Mouse (Mus musculus) neural tube, embryonic 12.5 days (tissue): ENCODE results near the gene Slc16a6. TPM values are rescaled to one million over a fixed set of nuclear protein-coding genes. Genes with fewer than 3 reads are reported as not detected.

Source experiments
- ATAC-seq: fragments of 200-750 bp; cut with Nextera tagmentation; 2 replicates; pipeline ENCODE4 v1.8.0; 2017; ENCODE audit warnings: low read depth, mild to moderate bottlenecking, moderate TSS enrichment, moderate library complexity; ENCODE audit not compliant: low FRiP score
- H3K27ac ChIP-seq: fragments of 300-500 bp; sonication (generic); 2 replicates; pipeline ENCODE4 v1.5.1; 2016
- H3K27me3 ChIP-seq: fragments of 300-500 bp; sonication (generic); replicated peaks from 2 replicates; pipeline ENCODE4 v1.6.1; 2016; ENCODE audit warnings: mild to moderate bottlenecking
- H3K36me3 ChIP-seq: fragments of 300-500 bp; sonication (generic); 2 replicates; pipeline ENCODE4 v1.6.1; 2016; ENCODE audit warnings: mild to moderate bottlenecking
- H3K4me1 ChIP-seq: fragments of 300-500 bp; sonication (generic); 2 replicates; pipeline ENCODE4 v1.6.1; 2016
- H3K4me2 ChIP-seq: fragments of 300-500 bp; sonication (generic); replicated peaks from 2 replicates; pipeline ENCODE4 v1.6.1; 2016; ENCODE audit warnings: mild to moderate bottlenecking
- H3K4me3 ChIP-seq: fragments of 300-500 bp; sonication (generic); 2 replicates; pipeline ENCODE4 v1.5.1; 2016
- H3K9ac ChIP-seq: fragments of 300-500 bp; sonication (generic); 2 replicates; pipeline ENCODE4 v1.6.1; 2016; ENCODE audit warnings: mild to moderate bottlenecking
- H3K9me3 ChIP-seq: fragments of 300-500 bp; sonication (generic); 2 replicates; pipeline ENCODE4 v1.6.1; 2016; ENCODE audit warnings: mild to moderate bottlenecking
- WGBS: fragments of 180-500 bp; shearing (Covaris S2); methylation state at CpG from one replicate; pipeline ENCODE4 v1.1.7; 2016; 5-methylcytosine and 5-hydroxymethylcytosine counted together
- microRNA-seq: library from miRNA; unstranded; fragments of <30 nt; microRNA quantifications from one replicate; pipeline ENCODE4, GENCODE M21; 2017
- polyA plus RNA-seq: library from polyadenylated mRNA; unstranded; fragments of >200 nt; fragmentation: Nextera tagmentation; extraction: Ambion mirVana; gene quantifications from 2 replicates; pipeline ENCODE4 v1.2.1, GENCODE M21; 2016

The Slc16a6 gene
- polyA plus RNA-seq, 1 experiment from 2014 or later: 4.0 TPM

GRCm38 (mm10) chr11:109419961-109420566 lies 53.3 kb downstream of the Slc16a6 start:
- WGBS: 58% methylated on average over 16 of the region's 16 CpGs
- H3K4me2 ChIP-seq: no peak overlapping the region
- no peak overlapping the region for H3K27ac ChIP-seq
- 0 out of 2 replicates have a peak, but pooled peaks cover 4% of the 10 kb centered on the region for H3K9me3 ChIP-seq
- H3K4me3 ChIP-seq: no peak overlapping the region
- H3K9ac ChIP-seq: no peak overlapping the region
- H3K27me3 ChIP-seq: no peaks in the 10 kb centered on the region
- no peaks in the 10 kb centered on the region for H3K36me3 ChIP-seq
- H3K4me1 ChIP-seq: no peaks in the 10 kb centered on the region
- no peak for ATAC-seq

DNA sequence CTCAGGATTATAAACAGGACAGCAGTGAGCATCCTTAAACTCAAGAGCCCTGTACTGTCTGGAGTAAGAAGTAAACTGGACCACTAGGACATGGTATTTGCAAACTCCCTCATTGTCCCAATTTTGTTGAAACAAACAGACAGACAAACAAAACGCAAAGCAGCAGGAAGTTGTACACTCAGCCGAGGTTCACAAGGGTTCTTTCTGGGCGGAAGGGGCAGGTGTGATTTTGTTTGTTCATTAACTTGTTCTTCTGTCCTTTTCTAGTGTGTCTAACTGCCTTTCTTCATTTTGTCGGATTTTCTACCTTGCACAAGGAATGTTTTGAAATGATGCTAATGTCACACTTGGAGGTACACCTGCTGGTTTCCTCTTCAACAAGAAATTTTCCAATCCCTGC lies 53.9 kb downstream of the Slc16a6 start:
- Histone ChIP-seq H3K4me2 (no peak overlapping the region), H3K27ac (no peak overlapping the region), H3K9me3 (0 out of 2 replicates have a peak, but pooled peaks cover 4% of the 10 kb centered on the region), H3K36me3 (no peaks in the 10 kb centered on the region), H3K27me3 (no peaks in the 10 kb centered on the region), H3K9ac (no peak overlapping the region), H3K4me3 (no peak overlapping the region), H3K4me1 (no peaks in the 10 kb centered on the region)
- WGBS: 48% methylated on average over 4 of the region's 4 CpGs
- no peak for ATAC-seq

- ATAC-seq: no peak
- Histone ChIP-seq H3K27ac (no peak overlapping the region), H3K4me2 (no peak overlapping the region), H3K4me1 (no peaks in the 10 kb centered on the region), H3K4me3 (no peak overlapping the region), H3K9ac (no peak overlapping the region), H3K36me3 (no peaks in the 10 kb centered on the region), H3K27me3 (no peaks in the 10 kb centered on the region), H3K9me3 (0 out of 2 replicates have a peak, but pooled peaks cover 4% of the 10 kb centered on the region)
- WGBS: 90% methylated on average over 9 of the region's 9 CpGs
Measured at GRCm38 (mm10) chr11:109417472-109418040, 55.8 kb downstream of the Slc16a6 start.

- Histone ChIP-seq H3K4me1 (no peaks in the 10 kb centered on the region), H3K27me3 (no peaks in the 10 kb centered on the region), H3K4me3 (no peak overlapping the region), H3K9ac (no peak overlapping the region), H3K36me3 (no peaks in the 10 kb centered on the region), H3K9me3 (no peaks in the 10 kb centered on the region), H3K27ac (no peak overlapping the region), H3K4me2 (no peak overlapping the region)
- ATAC-seq: no peak
- 87% methylated on average over 8 of the region's 8 CpGs for WGBS
Measured at GRCm38 (mm10) chr11:109416709-109417420, 56.5 kb downstream of the Slc16a6 start.

GRCm38 (mm10) chr11:109414802-109415201 lies 58.6 kb downstream of the Slc16a6 start:
- H3K4me3 ChIP-seq: no peak overlapping the region
- no peak overlapping the region for H3K27ac ChIP-seq
- no peak overlapping the region for H3K9ac ChIP-seq
- no peaks in the 10 kb centered on the region for H3K27me3 ChIP-seq
- no peaks in the 10 kb centered on the region for H3K36me3 ChIP-seq
- H3K4me2 ChIP-seq: no peak overlapping the region
- H3K9me3 ChIP-seq: no peaks in the 10 kb centered on the region
- ATAC-seq: no peak
- H3K4me1 ChIP-seq: no peaks in the 10 kb centered on the region
- 89% methylated on average over 5 of the region's 5 CpGs for WGBS

DNA sequence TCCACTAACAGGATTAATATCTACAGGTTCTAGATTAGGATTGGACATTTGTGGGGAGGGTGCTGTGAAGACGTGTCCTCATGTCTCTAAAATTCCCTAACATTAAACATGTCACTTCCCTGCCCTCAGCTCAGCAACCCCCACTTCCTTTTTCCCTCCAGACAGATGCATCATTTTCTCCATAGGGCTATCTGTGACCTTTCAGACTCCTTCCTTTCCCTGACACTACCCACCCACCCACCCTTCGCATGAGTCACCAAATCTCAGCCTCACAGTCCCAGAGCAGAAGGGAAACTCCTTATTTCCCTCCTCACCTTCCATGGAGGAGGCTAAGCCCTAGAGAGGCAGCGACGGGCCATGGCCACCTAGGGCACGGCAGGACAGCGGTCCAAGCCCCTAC lies 59.8 kb downstream of the Slc16a6 start, which contains the start of gene 9930022D16Rik:
Gene 9930022D16Rik, plus strand, starts transcription at position 301 of the 400 bp plus-strand sequence.
- Histone ChIP-seq H3K4me2 (no peak within 1 kb of the TSS), H3K36me3 (no peaks in the 10 kb centered on the region), H3K4me3 (no peak within 1 kb of the TSS), H3K9me3 (no peaks in the 10 kb centered on the region), H3K9ac (no peak within 1 kb of the TSS), H3K4me1 (no peaks in the 10 kb centered on the region), H3K27me3 (no peaks in the 10 kb centered on the region), H3K27ac (no peak within 1 kb of the TSS)
- WGBS: 82% methylated on average over 6 of the region's 6 CpGs
- ATAC-seq: no peak

- Histone ChIP-seq H3K4me1 (no peaks in the 10 kb centered on the region), H3K9me3 (no peaks in the 10 kb centered on the region), H3K9ac (no peak overlapping the region), H3K27ac (no peak overlapping the region), H3K27me3 (no peaks in the 10 kb centered on the region), H3K4me2 (no peak overlapping the region), H3K4me3 (no peak overlapping the region), H3K36me3 (no peaks in the 10 kb centered on the region)
- 92% methylated on average over 15 of the region's 15 CpGs for WGBS
- ATAC-seq: no peak
Measured at GRCm38 (mm10) chr11:109410197-109410980, 63.0 kb downstream of the Slc16a6 start.

DNA sequence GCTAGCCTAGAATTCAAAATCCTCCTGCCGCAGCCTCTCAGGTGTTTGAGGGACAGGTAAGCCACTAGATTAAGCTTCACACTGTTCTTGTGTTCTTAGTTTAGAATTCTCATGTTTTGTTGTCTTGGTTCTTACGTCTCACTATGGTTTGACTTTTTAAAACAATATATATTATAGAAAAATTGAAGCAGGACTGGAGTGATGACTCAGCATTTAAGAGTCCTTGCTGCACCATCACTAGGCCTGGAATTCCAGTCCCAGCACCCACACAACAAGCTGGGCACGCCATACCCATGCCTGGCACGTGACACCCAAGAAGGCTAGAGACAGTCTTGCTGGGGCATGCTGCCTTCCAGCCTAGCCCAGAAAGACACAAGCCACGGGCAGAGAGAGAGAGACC lies 67.0 kb downstream of the Slc16a6 start:
- no peaks in the 10 kb centered on the region for H3K36me3 ChIP-seq

More for the DNA sequence above, 67.0 kb downstream of the Slc16a6 start:
- ATAC-seq: no peak
- Histone ChIP-seq H3K9me3 (no peaks in the 10 kb centered on the region), H3K4me2 (no peak overlapping the region), H3K27me3 (no peaks in the 10 kb centered on the region), H3K9ac (no peak overlapping the region), H3K4me1 (no peaks in the 10 kb centered on the region), H3K4me3 (no peak overlapping the region), H3K27ac (no peak overlapping the region)
- 94% methylated on average over 5 of the region's 5 CpGs for WGBS

Small RNA genes within 50 kb of the gene (microRNA-seq; reads per million reads assigned to microRNA genes)
- not detected for gene Gm25540

Other genes starting within 250 kb of the Slc16a6 start
- 3.4 TPM in 2 replicates for gene Rgs9, start 175.5 kb downstream of the Slc16a6 start, polyA plus RNA-seq
- 18.6 and 18.7 TPM in 2 replicates for gene Gna13, start 110.8 kb downstream of the Slc16a6 start, polyA plus RNA-seq
- not detected in 2 replicates for gene 9930022D16Rik, start 59.7 kb downstream of the Slc16a6 start, polyA plus RNA-seq
- 47.1 and 48.7 TPM in 2 replicates for gene Amz2, start 47.7 kb downstream of the Slc16a6 start, polyA plus RNA-seq
- 2.5 and 2.7 TPM in 2 replicates for gene Arsg, start 224 bp downstream of the Slc16a6 start, polyA plus RNA-seq
- gene Wipi1, start 138.4 kb upstream of the Slc16a6 start, polyA plus RNA-seq: 19.7 and 21.5 TPM in 2 replicates
- gene Prkar1a, start 175.8 kb upstream of the Slc16a6 start, polyA plus RNA-seq: 454 TPM in 2 replicates
- gene Fam20a, start 248.7 kb upstream of the Slc16a6 start, polyA plus RNA-seq: 1.8 and 2.6 TPM in 2 replicates